Mouse (Mus musculus) adrenal gland, adult (tissue): ENCODE data around the gene Samd3.

Experiments
- DNase-seq, 2 experiments: peaks; one replicate each; pipeline ENCODE4 v3.0.0; 2022 to 2023; ENCODE audit warnings: low spot score in 1 of 2; ENCODE audit not compliant: inconsistent age in 2 of 2

The Samd3 gene

GRCm38 (mm10) chr10:26229488-26229887, at the start of gene Samd3:
Gene Samd3, plus strand, starts transcription at chr10:26229707.
- DNase-seq = no peak

- DNase-seq = no peak
Measured at GRCm38 (mm10) chr10:26185289-26185688, 44.2 kb upstream of the Samd3 start.

- DNase-seq = no peak
Measured at GRCm38 (mm10) chr10:26190811-26191210, 38.7 kb upstream of the Samd3 start.

- DNase-seq = no peak
Measured at GRCm38 (mm10) chr10:26194892-26195291, 34.6 kb upstream of the Samd3 start.

- no peak for DNase-seq
Measured at GRCm38 (mm10) chr10:26202708-26203368, 26.7 kb upstream of the Samd3 start.

- no peak for DNase-seq
Measured at GRCm38 (mm10) chr10:26220729-26221128, 8.8 kb upstream of the Samd3 start.

GRCm38 (mm10) chr10:26226241-26226640, 3.3 kb upstream of the Samd3 start:
- no peak for DNase-seq

GRCm38 (mm10) chr10:26226734-26227133, 2.8 kb upstream of the Samd3 start:
- no peak for DNase-seq

- DNase-seq = no peak
Measured at GRCm38 (mm10) chr10:26228187-26228586, 1.3 kb upstream of the Samd3 start.

GRCm38 (mm10) chr10:26232071-26232653, 2.7 kb downstream of the Samd3 start:
- DNase-seq = peak; percentile 3 to 29

GRCm38 (mm10) chr10:26238559-26238958, 9.1 kb downstream of the Samd3 start:
- DNase-seq = no peak

- no peak for DNase-seq
Measured at GRCm38 (mm10) chr10:26239090-26239489, 9.6 kb downstream of the Samd3 start.

- no peak for DNase-seq
Measured at GRCm38 (mm10) chr10:26243203-26243602, 13.7 kb downstream of the Samd3 start.

GRCm38 (mm10) chr10:26244466-26244865, 15.0 kb downstream of the Samd3 start:
- no peak for DNase-seq

GRCm38 (mm10) chr10:26249426-26250165, 20.1 kb downstream of the Samd3 start:
- DNase-seq = no peak

- no peak for DNase-seq
Measured at GRCm38 (mm10) chr10:26259908-26260307, 30.4 kb downstream of the Samd3 start.

- no peak for DNase-seq
Measured at GRCm38 (mm10) chr10:26263744-26264459, 34.4 kb downstream of the Samd3 start.

- peak; percentile 14 to 71 for DNase-seq
Measured at GRCm38 (mm10) chr10:26275414-26275813, 45.9 kb downstream of the Samd3 start.

GRCm38 (mm10) chr10:26280009-26280408, 50.5 kb downstream of the Samd3 start:
- DNase-seq = no peak

GRCm38 (mm10) chr10:26287136-26287535, 57.6 kb downstream of the Samd3 start:
- no peak for DNase-seq

- no peak for DNase-seq
Measured at GRCm38 (mm10) chr10:26297200-26297599, 67.7 kb downstream of the Samd3 start.
